ENCODE assay signal across 7 mouse cellular contexts in genomic region chr9:94538823-94539143, GRCm38 (mm10). TPM values are rescaled to one million over a fixed set of nuclear protein-coding genes. Genes with fewer than 3 reads are reported as not detected.
DNase-seq lines count a peak whose midpoint lies in the region; ATAC-seq lines count a peak whose summit lies in the region.

No protein-coding gene starts in this region.

- ATAC-seq in lung, embryonic 15.5 days (ENCODE audit: borderline replicate concordance, extremely low read depth, low FRiP score, low TSS enrichment), result peak; percentile 46
- peak; percentile 28 for ATAC-seq in erythroid progenitor cell, adult 5-6 weeks (replicated peaks; ENCODE audit: low FRiP score, poor library complexity, severe bottlenecking)
- 0 out of 2 replicates have a peak, but pooled peaks have one; percentile 0 for ATAC-seq in neutrophil, adult 5-6 weeks (ENCODE audit: extremely low read depth, insufficient number of reproducible peaks, low FRiP score, poor library complexity, severe bottlenecking)

- no peaks in the 10 kb centered on the region for H3K9me3 ChIP-seq in lung, embryonic 15.5 days
- H3K9me3 ChIP-seq in limb, embryonic 10.5 days (replicated peaks), result no peaks in the 10 kb centered on the region

- peak overlapping the region; percentile 99 for H3K27ac ChIP-seq in lung, embryonic 15.5 days
- H3K27ac ChIP-seq in limb, embryonic 10.5 days, result peak overlapping the region; percentile 96

- H3K4me3 ChIP-seq in lung, embryonic 15.5 days, result peak overlapping the region; percentile 90
- H3K4me3 ChIP-seq in limb, embryonic 10.5 days, result peak overlapping the region; percentile 77

- H3K4me2 ChIP-seq in lung, embryonic 15.5 days, result peak overlapping the region; percentile 89

- H3K4me1 ChIP-seq in lung, embryonic 15.5 days, result peaks cover 16% of the 10 kb centered on the region
- H3K4me1 ChIP-seq in limb, embryonic 10.5 days, result peaks cover 31% of the 10 kb centered on the region

- under 1% methylated on average over 22 of the region's 22 CpGs for WGBS in lung, embryonic 15.5 days
- under 1% methylated on average over 22 of the region's 22 CpGs for WGBS in limb, embryonic 10.5 days

- peak overlapping the region; percentile 81 for H3K9ac ChIP-seq in lung, embryonic 15.5 days

- H3K36me3 ChIP-seq in lung, embryonic 15.5 days, result no peaks in the 10 kb centered on the region
- no peaks in the 10 kb centered on the region for H3K36me3 ChIP-seq in limb, embryonic 10.5 days

- DNase-seq in lung, postnatal 36 days, result no peak
- DNase-seq in limb, embryonic 10.5 days (ENCODE audit: low spot score), result no peak
- no peak for DNase-seq in right cerebral cortex, postnatal 36 days (ENCODE audit: low spot score in 2 of 2)
- DNase-seq in left cerebral cortex, adult 18-20 months (ENCODE audit: low spot score in 2 of 2), result no peak

- H3K27me3 ChIP-seq in lung, embryonic 15.5 days, result no peaks in the 10 kb centered on the region
- peaks cover 3% of the 10 kb centered on the region; the same call in 1 of the 2 replicates for H3K27me3 ChIP-seq in limb, embryonic 10.5 days (ENCODE audit: low read depth, poor library complexity, severe bottlenecking)

RNA-seq across cellular contexts. Expression of gene 1190002N15Rik, which starts 0.9 kb away (rescaled TPM):
- polyA plus RNA-seq in lung, embryonic 15.5 days (2015; fragmentation: Nextera tagmentation; extraction: Ambion mirVana), result 26.0 and 29.0 TPM in 2 replicates
- total RNA-seq in erythroid progenitor cell, adult 5-6 weeks (2015; ENCODE audit: low replicate concordance), result 15.9 and 16.8 TPM in 2 replicates
- total RNA-seq in erythroid progenitor cell, adult 5-6 weeks (2017; ENCODE audit: low replicate concordance), result 15.0 and 16.0 TPM in 2 replicates
- polyA plus RNA-seq in limb, embryonic 10.5 days (2016; fragmentation: Nextera tagmentation; extraction: Ambion mirVana), result 5.8 and 6.6 TPM in 2 replicates
- 9.1 and 9.5 TPM in 2 replicates for total RNA-seq in neutrophil, adult 5-6 weeks (2017)
- total RNA-seq in left cerebral cortex, adult 18-20 months (2021), result 10 to 100 TPM; 29.8 to 33.1 TPM
